Mouse (Mus musculus) lung, embryonic 16.5 days (tissue): Measurements from ENCODE around the gene Csf1. TPM values are rescaled to one million over a fixed set of nuclear protein-coding genes. Genes with fewer than 3 reads are reported as not detected.

Source experiments
- ATAC-seq: fragments of 200-750 bp; cut with Nextera tagmentation; 2 replicates; pipeline ENCODE4 v1.8.0; 2017; ENCODE audit warnings: low read depth, mild to moderate bottlenecking, moderate library complexity
- H3K27ac ChIP-seq: fragments of 300-500 bp; sonication (generic); 2 replicates; pipeline ENCODE4 v1.5.1; 2014; ENCODE audit warnings: mild to moderate bottlenecking, control low read depth, low read length
- H3K27me3 ChIP-seq: fragments of 300-500 bp; sonication (generic); 2 replicates; pipeline ENCODE4 v1.6.1; 2014; ENCODE audit warnings: low read depth, low read length, mixed read lengths; ENCODE audit not compliant: control insufficient read depth, insufficient read depth
- H3K36me3 ChIP-seq: fragments of 300-500 bp; sonication (generic); 2 replicates; pipeline ENCODE4 v1.6.1; 2014; ENCODE audit warnings: low read length; ENCODE audit not compliant: control insufficient read depth, insufficient read depth
- H3K4me1 ChIP-seq: fragments of 300-500 bp; sonication (generic); replicated peaks from 2 replicates; pipeline ENCODE4 v1.6.1; 2014; ENCODE audit warnings: low read length, mixed read lengths; ENCODE audit not compliant: control insufficient read depth, insufficient read depth
- H3K4me2 ChIP-seq: fragments of 300-500 bp; sonication (generic); 2 replicates; pipeline ENCODE4 v1.6.1; 2014; ENCODE audit warnings: low read depth, low read length, control low read depth
- H3K4me3 ChIP-seq: fragments of 300-500 bp; sonication (generic); 2 replicates; pipeline ENCODE4 v1.5.1; 2014; ENCODE audit warnings: mild to moderate bottlenecking, low read length, control low read depth
- H3K9ac ChIP-seq: fragments of 300-500 bp; sonication (generic); 2 replicates; pipeline ENCODE4 v1.6.1; 2014; ENCODE audit warnings: low read length, control low read depth
- H3K9me3 ChIP-seq: fragments of 300-500 bp; sonication (generic); 2 replicates; pipeline ENCODE4 v1.6.1; 2016; ENCODE audit warnings: low read length; ENCODE audit not compliant: control insufficient read depth
- WGBS: fragments of 180-500 bp; shearing (Covaris S2); extraction: QIAGEN DNeasy Blood & Tissue Kit; methylation state at CpG from one replicate; pipeline ENCODE4 v1.1.7; 2014; 5-methylcytosine and 5-hydroxymethylcytosine counted together
- polyA plus RNA-seq: library from polyadenylated mRNA; unstranded; fragments of >200 nt; fragmentation: Nextera tagmentation; extraction: Ambion mirVana; gene quantifications from 2 replicates; pipeline ENCODE4 v1.2.1, GENCODE M21; 2015

Csf1 gene
- polyA plus RNA-seq, 1 experiment from 2014 or later = 9.8 TPM

GRCm38 (mm10) chr3:107768104-107768989 lies 8.1 kb upstream of the Csf1 start:
- Histone ChIP-seq H3K9me3 (no peaks in the 10 kb centered on the region), H3K4me3 (no peak overlapping the region), H3K4me1 (peaks cover 37% of the 10 kb centered on the region), H3K27me3 (no peaks in the 10 kb centered on the region; the same call in 1 of the 2 replicates), H3K27ac (no peak overlapping the region), H3K36me3 (no peaks in the 10 kb centered on the region), H3K4me2 (no peak overlapping the region), H3K9ac (no peak overlapping the region)
- ATAC-seq = peak; percentile 59
- WGBS = 11% methylated on average over 8 of the region's 8 CpGs

- Histone ChIP-seq H3K9me3 (no peaks in the 10 kb centered on the region), H3K4me3 (no peak overlapping the region), H3K36me3 (no peaks in the 10 kb centered on the region), H3K9ac (no peak overlapping the region), H3K27me3 (no peaks in the 10 kb centered on the region; the same call in 1 of the 2 replicates), H3K27ac (no peak overlapping the region; the same call in 1 of the 2 replicates), H3K4me1 (peaks cover 37% of the 10 kb centered on the region), H3K4me2 (no peak overlapping the region)
- 30% methylated on average over 2 of the region's 2 CpGs for WGBS
- ATAC-seq = peak; percentile 68
Observed at GRCm38 (mm10) chr3:107766804-107767203, 6.5 kb upstream of the Csf1 start.

- no peaks in the 10 kb centered on the region for H3K9me3 ChIP-seq
- 82% methylated on average over 2 of the region's 2 CpGs for WGBS
- peaks cover 37% of the 10 kb centered on the region for H3K4me1 ChIP-seq
- no peak overlapping the region for H3K4me2 ChIP-seq
- no peak for ATAC-seq
- no peaks in the 10 kb centered on the region for H3K36me3 ChIP-seq
- H3K4me3 ChIP-seq = no peak overlapping the region
- H3K9ac ChIP-seq = no peak overlapping the region
- no peak overlapping the region for H3K27ac ChIP-seq
- H3K27me3 ChIP-seq = no peaks in the 10 kb centered on the region; the same call in 1 of the 2 replicates
Observed at GRCm38 (mm10) chr3:107765979-107766378, 5.7 kb upstream of the Csf1 start.

GRCm38 (mm10) chr3:107763552-107763951 lies 3.3 kb upstream of the Csf1 start:
- no peak for ATAC-seq
- Histone ChIP-seq H3K9me3 (no peaks in the 10 kb centered on the region), H3K27me3 (no peaks in the 10 kb centered on the region; the same call in 1 of the 2 replicates)

GRCm38 (mm10) chr3:107761446-107761845 lies 1.2 kb upstream of the Csf1 start:
- peaks cover 28% of the 10 kb centered on the region for H3K4me1 ChIP-seq
- no peak overlapping the region for H3K4me3 ChIP-seq
- H3K4me2 ChIP-seq = no peak overlapping the region
- WGBS = 93% methylated on average over 5 of the region's 5 CpGs
- H3K27me3 ChIP-seq = no peaks in the 10 kb centered on the region; the same call in 1 of the 2 replicates
- H3K9ac ChIP-seq = no peak overlapping the region
- no peak for ATAC-seq
- no peak overlapping the region for H3K27ac ChIP-seq
- no peaks in the 10 kb centered on the region for H3K36me3 ChIP-seq
- no peaks in the 10 kb centered on the region for H3K9me3 ChIP-seq

More at GRCm38 (mm10) chr3:107763552-107763951, 3.3 kb upstream of the Csf1 start:
- Histone ChIP-seq H3K9ac (no peak overlapping the region), H3K4me1 (peaks cover 37% of the 10 kb centered on the region), H3K4me3 (no peak overlapping the region), H3K4me2 (no peak overlapping the region), H3K27ac (no peak overlapping the region), H3K36me3 (no peaks in the 10 kb centered on the region)
- WGBS = 77% methylated on average over 4 of the region's 4 CpGs

- Histone ChIP-seq H3K27ac (peak overlapping the region; percentile 91; the same call in 1 of the 2 replicates), H3K27me3 (no peaks in the 10 kb centered on the region; the same call in 1 of the 2 replicates), H3K9me3 (no peaks in the 10 kb centered on the region), H3K4me3 (peak overlapping the region; percentile 82; the same call in 1 of the 2 replicates), H3K4me2 (peak overlapping the region; percentile 85), H3K4me1 (peaks cover 26% of the 10 kb centered on the region), H3K9ac (peak overlapping the region; percentile 92), H3K36me3 (no peaks in the 10 kb centered on the region)
- WGBS = 68% methylated on average over 1 of the region's 1 CpGs
- ATAC-seq = no peak
Observed at GRCm38 (mm10) chr3:107760771-107761170, 502 bp upstream of the Csf1 start.

- H3K4me2 ChIP-seq = peak overlapping the region; percentile 85
- H3K9ac ChIP-seq = peak overlapping the region; percentile 92
- ATAC-seq = no peak
- peak overlapping the region; percentile 82 for H3K4me3 ChIP-seq
- no peaks in the 10 kb centered on the region; the same call in 1 of the 2 replicates for H3K27me3 ChIP-seq
- H3K9me3 ChIP-seq = no peaks in the 10 kb centered on the region
- H3K4me1 ChIP-seq = peaks cover 22% of the 10 kb centered on the region
- H3K27ac ChIP-seq = no peak overlapping the region
- H3K36me3 ChIP-seq = peaks cover 4% of the 10 kb centered on the region; the same call in 1 of the 2 replicates
- WGBS = 4% methylated on average over 3 of the region's 3 CpGs
Observed at GRCm38 (mm10) chr3:107758638-107759037, 1.6 kb downstream of the Csf1 start.

GRCm38 (mm10) chr3:107758176-107758575 lies 2.1 kb downstream of the Csf1 start:
- WGBS = 40% methylated on average over 2 of the region's 2 CpGs
- ATAC-seq = no peak

GRCm38 (mm10) chr3:107757365-107758129 lies 2.7 kb downstream of the Csf1 start:
- no peak overlapping the region for H3K4me3 ChIP-seq
- no peak overlapping the region for H3K9ac ChIP-seq
- no peak for ATAC-seq
- no peaks in the 10 kb centered on the region for H3K27me3 ChIP-seq
- peaks cover 8% of the 10 kb centered on the region; the same call in 1 of the 2 replicates for H3K36me3 ChIP-seq
- no peak overlapping the region for H3K4me2 ChIP-seq
- H3K9me3 ChIP-seq = no peaks in the 10 kb centered on the region
- peaks cover 22% of the 10 kb centered on the region for H3K4me1 ChIP-seq
- 86% methylated on average over 5 of the region's 5 CpGs for WGBS
- H3K27ac ChIP-seq = no peak overlapping the region

More at GRCm38 (mm10) chr3:107758176-107758575, 2.1 kb downstream of the Csf1 start:
- H3K36me3 ChIP-seq = peaks cover 4% of the 10 kb centered on the region; the same call in 1 of the 2 replicates
- peaks cover 22% of the 10 kb centered on the region for H3K4me1 ChIP-seq
- no peak overlapping the region for H3K27ac ChIP-seq
- H3K4me3 ChIP-seq = peak overlapping the region; percentile 82
- H3K27me3 ChIP-seq = no peaks in the 10 kb centered on the region
- no peaks in the 10 kb centered on the region for H3K9me3 ChIP-seq
- H3K4me2 ChIP-seq = peak overlapping the region; percentile 85
- no peak overlapping the region for H3K9ac ChIP-seq
